In genomic region chr2:35302049-35302885, GRCm38 (mm10) we compare ENCODE assay signal across 14 mouse cellular contexts. TPM values are rescaled to one million over a fixed set of nuclear protein-coding genes. Genes with fewer than 3 reads are reported as not detected.
DNase-seq lines count a peak whose midpoint lies in the region; ATAC-seq lines count a peak whose summit lies in the region.
"Had no signal": no experiment of that assay in that cellular context is flagged by ENCODE, and none has a peak within 500 bp of the region (broad histone marks: within the 10 kb centered on the region; RNA-seq: fewer than 3 reads in every experiment).

No protein-coding gene starts in this region.

- peaks cover 3% of the 10 kb centered on the region; the same call in 1 of the 2 replicates for H3K4me1 ChIP-seq in heart, embryonic 13.5 days
- H3K4me1 ChIP-seq in intestine, embryonic 14.5 days (replicated peaks; ENCODE audit: control insufficient read depth, insufficient read depth, low read length): peaks cover 9% of the 10 kb centered on the region; the same call in 1 of the 2 replicates
- peaks cover 9% of the 10 kb centered on the region; the same call in 1 of the 2 replicates for H3K4me1 ChIP-seq in stomach, embryonic 14.5 days (ENCODE audit: control insufficient read depth, insufficient read depth, low read length)
- H3K4me1 ChIP-seq: midbrain, embryonic 13.5 days had no signal

- H3K4me2 ChIP-seq in heart, embryonic 13.5 days: no peak overlapping the region
- no peak overlapping the region for H3K4me2 ChIP-seq in intestine, embryonic 14.5 days (ENCODE audit: low read length)
- H3K4me2 ChIP-seq in stomach, embryonic 14.5 days (replicated peaks; ENCODE audit: low read depth, low read length): no peak overlapping the region
- H3K4me2 ChIP-seq: midbrain, embryonic 13.5 days had no signal

- DNase-seq in heart, postnatal 36 days: no peak
- DNase-seq in kidney, postnatal 4 days: peak; percentile 49 to 65
- DNase-seq in kidney, adult 9 months: no peak
- DNase-seq in intestine, embryonic 14.5 days (ENCODE audit: low spot score): no peak
- no peak for DNase-seq in left cerebral cortex, postnatal 10 days (ENCODE audit: extremely low spot score in 1 of 2, low spot score in 2 of 2)
- no peak for DNase-seq in urinary bladder, postnatal 4 days (ENCODE audit: low spot score in 2 of 2)
- DNase-seq: adrenal gland, postnatal 14 days; B cell, adult 2 months; cerebellum, postnatal 25 days; right cerebral cortex, postnatal 4 days; thymus, adult 2 months had no signal

- no peak overlapping the region for H3K9ac ChIP-seq in heart, embryonic 13.5 days
- H3K9ac ChIP-seq in intestine, embryonic 14.5 days (ENCODE audit: low read length): no peak overlapping the region
- H3K9ac ChIP-seq in stomach, embryonic 14.5 days (replicated peaks; ENCODE audit: low read depth, low read length): no peak overlapping the region
- H3K9ac ChIP-seq: midbrain, embryonic 13.5 days had no signal

- peak overlapping the region; percentile 51 for H3K27ac ChIP-seq in heart, embryonic 13.5 days (replicated peaks)
- peak overlapping the region; percentile 75 for H3K27ac ChIP-seq in intestine, embryonic 14.5 days (ENCODE audit: low read depth)
- H3K27ac ChIP-seq in stomach, embryonic 14.5 days (ENCODE audit: low read length): peak overlapping the region; percentile 74
- H3K27ac ChIP-seq: midbrain, embryonic 13.5 days had no signal

- no peaks in the 10 kb centered on the region for H3K27me3 ChIP-seq in heart, embryonic 13.5 days (replicated peaks)
- no peaks in the 10 kb centered on the region for H3K27me3 ChIP-seq in intestine, embryonic 14.5 days (replicated peaks; ENCODE audit: control insufficient read depth, insufficient read depth, low read length)
- H3K27me3 ChIP-seq in stomach, embryonic 14.5 days (ENCODE audit: control insufficient read depth, insufficient read depth, low read length): no peaks in the 10 kb centered on the region
- H3K27me3 ChIP-seq: midbrain, embryonic 13.5 days had no signal

- 67% methylated on average over 13 of the region's 13 CpGs for WGBS in heart, embryonic 13.5 days
- 60% methylated on average over 13 of the region's 13 CpGs for WGBS in intestine, embryonic 14.5 days
- 56% methylated on average over 13 of the region's 13 CpGs for WGBS in stomach, embryonic 14.5 days

- ATAC-seq in heart, embryonic 13.5 days (ENCODE audit: extremely low read depth, insufficient number of reproducible peaks, low FRiP score, low TSS enrichment): no peak
- 0 out of 2 replicates have a peak, but pooled peaks have one; percentile 40 for ATAC-seq in intestine, embryonic 14.5 days (replicated peaks; ENCODE audit: low FRiP score, low TSS enrichment, low read depth)
- ATAC-seq in stomach, embryonic 14.5 days (ENCODE audit: insufficient number of reproducible peaks, insufficient read depth, low FRiP score, low read depth): peak; percentile 68
- ATAC-seq: midbrain, embryonic 13.5 days had no signal

- intact Hi-C loops in heart, postnatal 36 days (cut with DNase I): no loop called here
- intact Hi-C loops in left cerebral cortex, postnatal 10 days (cut with DNase I): no loop called here

- H3K9me3 ChIP-seq in heart, embryonic 13.5 days: no peaks in the 10 kb centered on the region
- H3K9me3 ChIP-seq in intestine, embryonic 14.5 days (ENCODE audit: control insufficient read depth, low read length): no peaks in the 10 kb centered on the region
- H3K9me3 ChIP-seq in stomach, embryonic 14.5 days (ENCODE audit: control insufficient read depth, low read depth, low read length): no peaks in the 10 kb centered on the region
- H3K9me3 ChIP-seq: midbrain, embryonic 13.5 days had no signal

- peaks cover 89% of the 10 kb centered on the region for H3K36me3 ChIP-seq in heart, embryonic 13.5 days
- H3K36me3 ChIP-seq in intestine, embryonic 14.5 days (ENCODE audit: control insufficient read depth, insufficient read depth, low read length): peaks cover 24% of the 10 kb centered on the region
- H3K36me3 ChIP-seq in stomach, embryonic 14.5 days (ENCODE audit: control insufficient read depth, insufficient read depth, low read length): no peaks in the 10 kb centered on the region; the same call in none of the 2 replicates
- H3K36me3 ChIP-seq: midbrain, embryonic 13.5 days had no signal

- H3K4me3 ChIP-seq in heart, embryonic 13.5 days: no peak overlapping the region
- H3K4me3 ChIP-seq in intestine, embryonic 14.5 days (ENCODE audit: low read depth, low read length): no peak overlapping the region
- H3K4me3 ChIP-seq in stomach, embryonic 14.5 days (ENCODE audit: low read depth, low read length): no peak overlapping the region
- H3K4me3 ChIP-seq: midbrain, embryonic 13.5 days had no signal

RNA-seq across cellular contexts. Expression of gene Stom, which starts 34.5 kb away (rescaled TPM):
- 40.3 and 43.0 TPM in 2 replicates for polyA plus RNA-seq in heart, embryonic 13.5 days (2015; fragmentation: Nextera tagmentation; extraction: Ambion mirVana)
- total RNA-seq in heart, postnatal 36 days (2021): 10 to 100 TPM; 79.9 to 88.4 TPM
- 62.7 and 77.2 TPM in 2 replicates for polyA plus RNA-seq in intestine, embryonic 14.5 days (2014; fragmentation: Nextera tagmentation; extraction: Ambion mirVana)
- polyA plus RNA-seq in stomach, embryonic 14.5 days (2014; fragmentation: Nextera tagmentation; extraction: Ambion mirVana): 61.2 and 66.1 TPM in 2 replicates
- total RNA-seq in left cerebral cortex, postnatal 10 days (2021): 1 to 10 TPM; 6.5 to 7.5 TPM

RNA-seq across cellular contexts. Expression of gene Gsn, which starts 46.1 kb away (rescaled TPM):
- 205 and 215 TPM in 2 replicates for polyA plus RNA-seq in heart, embryonic 13.5 days (2015; fragmentation: Nextera tagmentation; extraction: Ambion mirVana)
- total RNA-seq in heart, postnatal 36 days (2021): 100 to 1,000 TPM; 969 to 984 TPM
- 190 and 194 TPM in 2 replicates for polyA plus RNA-seq in intestine, embryonic 14.5 days (2014; fragmentation: Nextera tagmentation; extraction: Ambion mirVana)
- 204 and 219 TPM in 2 replicates for polyA plus RNA-seq in stomach, embryonic 14.5 days (2014; fragmentation: Nextera tagmentation; extraction: Ambion mirVana)
- 10 to 100 TPM; 28.3 to 36.7 TPM for total RNA-seq in left cerebral cortex, postnatal 10 days (2021)

Comparison
In these comparisons a context has a peak if more than half of its experiments do, and no peak if none do; other contexts are left out.
1. DNase-seq: peak in kidney, postnatal 4 days (2 of 2); none in heart, postnatal 36 days (0 of 2), kidney, adult 9 months (single experiment), intestine, embryonic 14.5 days (single experiment), left cerebral cortex, postnatal 10 days (0 of 2) and urinary bladder, postnatal 4 days (0 of 2).
2. Peak in every context shown above with its lines, with median percentiles within 50 percentile points of each other: H3K27ac ChIP-seq.